Mouse (Mus musculus): Measurements from ENCODE around the gene Vps13d. TPM values are rescaled to one million over a fixed set of nuclear protein-coding genes. Genes with fewer than 3 reads are reported as not detected.

The Vps13d gene
- polyA plus RNA-seq, 1 experiment from 2014 or later: 5.2 TPM

DNA sequence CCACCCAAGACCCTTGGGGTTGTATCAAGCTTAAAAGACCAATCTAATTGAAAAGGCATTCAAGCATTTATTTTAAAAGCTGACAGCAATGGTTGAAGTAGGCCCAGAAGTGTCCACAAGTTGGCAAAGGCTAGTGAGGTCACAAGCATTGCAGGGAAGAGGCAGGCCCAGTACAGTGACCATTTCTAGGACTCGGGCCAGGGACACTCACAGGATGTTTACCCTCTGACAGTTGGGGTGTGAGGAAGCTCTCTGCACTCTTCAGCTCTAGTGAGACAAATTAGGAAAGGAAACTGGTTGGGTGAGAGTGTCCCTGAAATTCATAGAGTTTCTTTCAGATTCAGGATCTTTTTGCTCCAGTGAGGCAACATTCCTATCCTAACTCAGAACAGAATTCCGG, 177.1 kb downstream of the Vps13d start:
- Histone ChIP-seq H3K27ac (replicated peaks) (no peak overlapping the region), H3K9me3 (no peaks in the 10 kb centered on the region), H3K4me1 (0 out of 2 replicates have a peak, but pooled peaks cover 2% of the 10 kb centered on the region), H3K36me3 (replicated peaks) (peaks cover 26% of the 10 kb centered on the region), H3K4me3 (no peak overlapping the region), H3K27me3 (replicated peaks; ENCODE audit: low read depth, poor library complexity, severe bottlenecking) (no peaks in the 10 kb centered on the region)
- WGBS: 79% methylated on average over 2 of the region's 2 CpGs
- DNase-seq (ENCODE audit: low spot score): no peak

- Histone ChIP-seq H3K27ac (replicated peaks) (no peak overlapping the region), H3K4me3 (no peak overlapping the region), H3K36me3 (replicated peaks) (peaks cover 26% of the 10 kb centered on the region), H3K4me1 (no peaks in the 10 kb centered on the region), H3K27me3 (replicated peaks; ENCODE audit: low read depth, poor library complexity, severe bottlenecking) (no peaks in the 10 kb centered on the region), H3K9me3 (no peaks in the 10 kb centered on the region)
- WGBS: 87% methylated on average over 1 of the region's 1 CpGs
- DNase-seq (ENCODE audit: low spot score): no peak
These were observed 178.1 kb downstream of the Vps13d start for GRCm38 (mm10) chr4:145016669-145017068.

GRCm38 (mm10) chr4:145014632-145014960, 180.2 kb downstream of the Vps13d start:
- H3K4me1 ChIP-seq: 0 out of 2 replicates have a peak, but pooled peaks cover under 1% of the 10 kb centered on the region
- no peaks in the 10 kb centered on the region for H3K9me3 ChIP-seq
- H3K4me3 ChIP-seq: no peak overlapping the region
- no peaks in the 10 kb centered on the region for H3K27me3 ChIP-seq (replicated peaks; ENCODE audit: low read depth, poor library complexity, severe bottlenecking)
- WGBS: 91% methylated on average over 4 of the region's 4 CpGs
- H3K36me3 ChIP-seq (replicated peaks): peaks cover 21% of the 10 kb centered on the region
- DNase-seq (ENCODE audit: low spot score): no peak
- no peak overlapping the region for H3K27ac ChIP-seq (replicated peaks)

- H3K9me3 ChIP-seq: no peaks in the 10 kb centered on the region
- H3K36me3 ChIP-seq (replicated peaks): peaks cover 18% of the 10 kb centered on the region
- no peak for DNase-seq (ENCODE audit: low spot score)
- no peak overlapping the region for H3K27ac ChIP-seq (replicated peaks)
- H3K27me3 ChIP-seq (replicated peaks; ENCODE audit: low read depth, poor library complexity, severe bottlenecking): no peaks in the 10 kb centered on the region
- H3K4me1 ChIP-seq: 0 out of 2 replicates have a peak, but pooled peaks cover 2% of the 10 kb centered on the region
- WGBS: 90% methylated on average over 7 of the region's 7 CpGs
- H3K4me3 ChIP-seq: no peak overlapping the region
These were observed 180.8 kb downstream of the Vps13d start for GRCm38 (mm10) chr4:145013760-145014631.

GRCm38 (mm10) chr4:145013187-145013586, 181.6 kb downstream of the Vps13d start:
- no peak overlapping the region for H3K27ac ChIP-seq (replicated peaks)
- no peaks in the 10 kb centered on the region for H3K9me3 ChIP-seq
- H3K4me1 ChIP-seq: 0 out of 2 replicates have a peak, but pooled peaks cover 2% of the 10 kb centered on the region
- H3K36me3 ChIP-seq (replicated peaks): peaks cover 18% of the 10 kb centered on the region
- no peak for DNase-seq (ENCODE audit: low spot score)
- 92% methylated on average over 4 of the region's 4 CpGs for WGBS
- no peaks in the 10 kb centered on the region for H3K27me3 ChIP-seq (replicated peaks; ENCODE audit: low read depth, poor library complexity, severe bottlenecking)
- H3K4me3 ChIP-seq: no peak overlapping the region

GRCm38 (mm10) chr4:145011156-145011555, 183.6 kb downstream of the Vps13d start:
- WGBS: 86% methylated on average over 3 of the region's 3 CpGs
- H3K9me3 ChIP-seq: no peaks in the 10 kb centered on the region
- no peak for DNase-seq (ENCODE audit: low spot score)
- H3K27me3 ChIP-seq (replicated peaks; ENCODE audit: low read depth, poor library complexity, severe bottlenecking): no peaks in the 10 kb centered on the region
- peaks cover 16% of the 10 kb centered on the region for H3K36me3 ChIP-seq (replicated peaks)
- no peak overlapping the region for H3K4me3 ChIP-seq
- 0 out of 2 replicates have a peak, but pooled peaks cover 2% of the 10 kb centered on the region for H3K4me1 ChIP-seq
- H3K27ac ChIP-seq (replicated peaks): no peak overlapping the region

- DNase-seq (ENCODE audit: low spot score): no peak
- Histone ChIP-seq H3K4me1 (0 out of 2 replicates have a peak, but pooled peaks cover 2% of the 10 kb centered on the region), H3K4me3 (no peak overlapping the region), H3K36me3 (replicated peaks) (peaks cover 7% of the 10 kb centered on the region; the same call in 1 of the 2 replicates), H3K9me3 (no peaks in the 10 kb centered on the region), H3K27ac (replicated peaks) (no peak overlapping the region), H3K27me3 (replicated peaks; ENCODE audit: low read depth, poor library complexity, severe bottlenecking) (no peaks in the 10 kb centered on the region)
- WGBS: 95% methylated on average over 7 of the region's 7 CpGs
These were observed 184.9 kb downstream of the Vps13d start for GRCm38 (mm10) chr4:145009934-145010333.

- 76% methylated on average over 3 of the region's 3 CpGs for WGBS
- H3K4me1 ChIP-seq: 0 out of 2 replicates have a peak, but pooled peaks cover 2% of the 10 kb centered on the region
- H3K4me3 ChIP-seq: no peak overlapping the region
- no peaks in the 10 kb centered on the region for H3K27me3 ChIP-seq (replicated peaks; ENCODE audit: low read depth, poor library complexity, severe bottlenecking)
- H3K36me3 ChIP-seq (replicated peaks): peaks cover 4% of the 10 kb centered on the region; the same call in 1 of the 2 replicates
- no peak for DNase-seq (ENCODE audit: low spot score)
- H3K27ac ChIP-seq (replicated peaks): no peak overlapping the region
- H3K9me3 ChIP-seq: no peaks in the 10 kb centered on the region
These were observed 185.4 kb downstream of the Vps13d start for GRCm38 (mm10) chr4:145009437-145009836.

DNA sequence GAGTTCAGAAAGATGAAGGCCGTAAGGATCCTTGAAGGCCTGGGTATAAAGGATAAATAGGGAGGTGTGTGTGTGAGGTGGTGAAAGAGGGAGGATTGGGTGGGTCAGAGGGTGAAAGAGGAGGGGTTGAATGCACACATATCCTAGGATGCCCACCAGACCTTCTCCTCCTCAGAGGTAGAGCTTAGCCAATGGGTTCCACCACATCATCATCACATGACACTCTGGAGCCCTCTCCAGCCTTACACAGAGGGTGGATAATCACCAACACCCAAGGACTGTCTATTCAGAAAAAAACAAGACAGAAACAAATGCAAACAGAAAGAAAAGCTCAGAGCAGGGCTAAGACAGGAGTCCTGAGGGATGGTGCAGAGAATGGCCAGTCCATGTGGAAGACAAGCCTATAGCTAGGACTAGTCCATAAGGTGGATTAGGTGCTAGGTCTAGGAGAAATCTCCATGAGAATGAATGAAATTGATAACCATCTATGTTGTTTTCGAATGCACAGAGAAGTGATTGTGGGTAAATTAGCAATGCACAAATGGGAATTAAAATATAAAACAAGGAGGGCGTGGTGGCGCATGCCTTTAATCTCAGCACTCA, 188.8 kb downstream of the Vps13d start:
- Histone ChIP-seq H3K27ac (replicated peaks) (no peak overlapping the region), H3K9me3 (no peaks in the 10 kb centered on the region), H3K27me3 (replicated peaks; ENCODE audit: low read depth, poor library complexity, severe bottlenecking) (no peaks in the 10 kb centered on the region), H3K36me3 (replicated peaks) (peaks cover 4% of the 10 kb centered on the region; the same call in 1 of the 2 replicates), H3K4me1 (0 out of 2 replicates have a peak, but pooled peaks cover 2% of the 10 kb centered on the region), H3K4me3 (no peak overlapping the region)
- 94% methylated on average over 4 of the region's 4 CpGs for WGBS
- DNase-seq (ENCODE audit: low spot score): no peak

- Histone ChIP-seq H3K9me3 (no peaks in the 10 kb centered on the region), H3K27me3 (replicated peaks; ENCODE audit: low read depth, poor library complexity, severe bottlenecking) (no peaks in the 10 kb centered on the region), H3K36me3 (replicated peaks) (0 out of 2 replicates have a peak, but pooled peaks cover 4% of the 10 kb centered on the region), H3K27ac (replicated peaks) (no peak overlapping the region), H3K4me1 (peaks cover 14% of the 10 kb centered on the region), H3K4me3 (no peak overlapping the region)
- WGBS: 84% methylated on average over 6 of the region's 6 CpGs
- DNase-seq (ENCODE audit: low spot score): no peak
These were observed 190.6 kb downstream of the Vps13d start for GRCm38 (mm10) chr4:145004176-145004575.

DNA sequence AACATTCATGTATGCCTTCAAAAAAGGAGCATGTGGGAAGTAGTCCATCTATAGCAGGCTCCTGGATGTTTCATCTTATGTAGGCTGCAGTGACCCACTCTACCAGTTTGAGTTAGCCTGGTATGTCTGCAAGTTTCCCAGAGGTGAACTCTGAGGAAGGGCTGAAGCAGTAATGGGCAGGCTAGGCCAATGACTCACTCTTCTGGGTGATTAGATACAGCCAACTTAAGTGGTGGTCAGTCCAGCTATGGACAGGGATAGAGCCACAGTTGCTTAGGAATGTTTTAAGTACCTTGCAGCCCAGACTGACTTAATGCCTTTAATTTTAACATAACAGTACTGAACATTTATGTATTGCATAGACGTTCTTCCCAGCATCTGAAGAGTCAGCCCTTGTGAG, 192.1 kb downstream of the Vps13d start:
- H3K27me3 ChIP-seq (replicated peaks; ENCODE audit: low read depth, poor library complexity, severe bottlenecking): no peaks in the 10 kb centered on the region
- H3K36me3 ChIP-seq (replicated peaks): 0 out of 2 replicates have a peak, but pooled peaks cover 4% of the 10 kb centered on the region
- no peaks in the 10 kb centered on the region for H3K9me3 ChIP-seq
- H3K4me3 ChIP-seq: no peak overlapping the region
- H3K4me1 ChIP-seq: peaks cover 28% of the 10 kb centered on the region
- DNase-seq (ENCODE audit: low spot score): no peak
- H3K27ac ChIP-seq (replicated peaks): no peak overlapping the region
- WGBS: 83% methylated on average over 1 of the region's 1 CpGs

GRCm38 (mm10) chr4:144999903-145000382, 194.9 kb downstream of the Vps13d start:
- Histone ChIP-seq H3K4me3 (no peak overlapping the region; the same call in 1 of the 2 replicates), H3K36me3 (replicated peaks) (0 out of 2 replicates have a peak, but pooled peaks cover 1% of the 10 kb centered on the region), H3K27me3 (replicated peaks; ENCODE audit: low read depth, poor library complexity, severe bottlenecking) (no peaks in the 10 kb centered on the region), H3K27ac (replicated peaks) (peak overlapping the region; percentile 76), H3K4me1 (peaks cover 50% of the 10 kb centered on the region), H3K9me3 (no peaks in the 10 kb centered on the region)
- WGBS: 56% methylated on average over 20 of the region's 20 CpGs
- DNase-seq (ENCODE audit: low spot score): peak; percentile 66

All from embryonic facial prominence, embryonic 10.5 days (tissue).